Mouse (Mus musculus) cerebellum, adult 8-10 months (tissue): ENCODE results near the gene Stk36.

ENCODE experiments used
- DNase-seq: peaks from one replicate; pipeline ENCODE4 v3.0.0; 2022

Stk36 gene

DNA sequence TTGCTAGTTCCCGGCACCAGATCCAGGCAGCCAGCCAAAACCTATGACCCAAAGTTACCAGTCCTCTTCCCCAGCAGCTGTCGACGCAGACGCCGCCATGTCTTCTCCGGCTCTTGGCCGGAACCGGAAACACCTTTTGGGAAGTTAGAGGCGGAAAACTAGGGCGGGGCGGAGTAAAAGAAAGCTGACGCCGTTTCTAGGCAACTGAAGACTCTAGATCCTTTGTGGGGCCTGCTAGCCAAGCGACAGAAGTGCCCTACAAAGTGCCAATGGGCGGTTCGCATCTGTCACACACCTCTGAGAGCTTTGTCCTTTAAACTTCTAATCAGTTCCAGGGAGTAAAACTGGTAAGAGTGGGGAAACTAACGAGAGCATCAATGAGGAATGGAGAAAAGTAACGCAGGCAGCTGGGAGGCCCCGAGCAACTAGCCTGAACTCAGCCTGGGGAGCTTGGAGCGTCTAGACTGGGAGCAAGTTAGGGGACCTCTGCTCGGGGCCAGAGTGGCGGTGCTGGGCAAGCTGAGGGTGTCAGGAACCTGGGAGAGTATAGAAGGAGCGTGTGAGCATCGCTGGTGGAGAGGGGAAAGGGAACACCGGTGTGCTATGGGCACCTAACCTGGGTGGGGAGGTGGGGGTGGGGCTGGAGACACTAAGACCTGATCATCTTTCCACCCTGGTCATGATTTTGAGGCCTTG is at the start of gene Stk36, which contains the start of gene Rnf25:
Gene Stk36, plus strand, starts transcription at position 179 of the 696 bp plus-strand sequence.
Gene Rnf25, minus strand, starts transcription at position 131 of the 696 bp plus-strand sequence.
- DNase-seq, result peak; percentile 75

DNA sequence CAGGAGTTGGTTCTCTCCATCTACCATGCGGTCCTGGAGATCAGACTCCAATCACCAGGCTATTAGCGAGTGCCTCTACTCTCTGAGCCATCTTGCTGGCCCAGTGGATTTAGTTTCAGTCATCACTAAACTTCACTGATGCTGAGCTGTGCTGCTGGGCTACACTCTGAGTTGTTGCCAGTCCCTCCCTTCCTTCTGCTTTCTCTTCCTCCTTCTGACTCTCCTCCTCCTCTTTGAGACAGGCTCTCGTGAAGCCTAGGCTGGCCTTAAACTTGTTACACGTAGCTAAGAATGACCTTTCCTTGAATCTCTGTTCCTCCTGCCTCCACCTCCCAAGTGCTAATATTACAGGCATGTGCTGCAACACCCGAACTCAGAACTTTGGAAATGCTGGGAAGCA is 42.2 kb upstream of the Stk36 start:
- no peak for DNase-seq

DNA sequence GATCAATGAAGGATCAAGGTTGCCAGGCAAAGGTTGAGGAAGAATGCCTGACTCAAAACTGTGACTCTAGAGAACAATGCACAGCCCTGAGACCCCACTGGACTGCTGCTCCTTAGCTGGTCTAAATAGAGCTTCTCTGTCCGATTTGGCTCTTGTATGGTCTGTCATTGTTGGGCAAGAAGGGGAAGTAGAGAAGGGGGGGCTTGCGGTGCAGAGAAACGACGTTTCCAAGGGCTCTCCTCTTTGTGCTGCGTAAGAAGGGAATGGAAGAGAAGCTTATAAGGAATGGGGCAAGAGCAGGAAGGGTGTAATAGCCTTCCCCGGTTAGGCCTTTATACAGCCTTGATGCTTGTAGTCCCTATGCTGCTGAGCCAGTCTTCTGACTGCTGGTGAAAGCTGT is 35.4 kb upstream of the Stk36 start:
- no peak for DNase-seq

DNA sequence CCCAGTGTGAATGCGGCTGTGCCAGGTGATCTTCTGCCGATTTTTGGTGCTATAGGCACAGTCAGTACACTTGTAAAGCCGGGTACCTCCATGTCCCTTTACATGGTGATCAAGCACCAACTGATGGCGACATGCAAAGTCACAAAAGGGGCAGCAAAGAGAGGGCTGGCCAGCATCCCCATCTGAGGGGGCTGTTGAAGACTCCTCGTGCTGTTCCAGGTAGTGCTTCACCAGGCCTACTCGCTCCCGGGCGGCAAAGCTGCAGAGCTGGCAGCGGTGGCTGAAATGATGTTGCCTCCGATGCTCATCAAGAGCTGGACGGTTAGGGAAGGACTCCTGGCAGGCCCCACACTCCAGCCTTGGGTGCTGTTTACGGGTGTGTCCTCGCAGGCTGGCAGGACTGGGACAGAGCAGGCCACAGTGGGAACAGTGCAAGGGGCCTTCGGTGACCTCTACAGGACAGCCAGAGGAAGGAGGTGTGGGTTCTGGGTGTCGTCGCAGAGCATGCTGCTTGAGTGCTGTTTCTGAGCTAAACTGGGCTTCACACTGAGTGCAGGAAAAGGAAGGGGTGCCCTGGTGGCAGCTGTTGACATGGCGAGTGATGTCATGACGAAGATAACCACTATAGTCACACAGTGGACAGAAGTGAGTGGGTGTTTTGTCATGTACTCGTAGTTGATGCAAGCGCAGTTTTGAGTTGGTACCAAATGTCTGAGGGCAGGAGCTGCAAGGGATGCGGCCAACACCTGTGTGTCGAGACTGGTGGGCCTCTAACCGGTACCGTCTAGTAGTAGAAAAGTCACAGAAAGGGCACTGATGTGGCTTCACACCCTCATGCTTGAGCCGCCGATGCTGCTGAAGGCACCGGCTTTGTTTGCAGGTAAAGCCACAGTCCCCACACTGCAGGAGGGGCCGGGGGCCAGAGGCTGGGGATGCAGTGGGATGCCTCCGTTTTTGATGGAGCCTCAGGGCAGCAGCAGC is 31.2 kb upstream of the Stk36 start:
- DNase-seq, result no peak

- DNase-seq, result no peak
These were observed 18.6 kb upstream of the Stk36 start for GRCm38 (mm10) chr1:74582621-74583020.

GRCm38 (mm10) chr1:74584616-74585398 is 16.4 kb upstream of the Stk36 start:
- no peak for DNase-seq

GRCm38 (mm10) chr1:74587233-74587772 is 13.9 kb upstream of the Stk36 start:
- DNase-seq, result no peak

GRCm38 (mm10) chr1:74587773-74588445 is 13.3 kb upstream of the Stk36 start, which contains the start of the genes Zfp142 and Bcs1l:
Gene Zfp142, minus strand, starts transcription at chr1:74588246.
Gene Bcs1l, plus strand, starts transcription at chr1:74588289.
- DNase-seq, result peak; percentile 98

DNA sequence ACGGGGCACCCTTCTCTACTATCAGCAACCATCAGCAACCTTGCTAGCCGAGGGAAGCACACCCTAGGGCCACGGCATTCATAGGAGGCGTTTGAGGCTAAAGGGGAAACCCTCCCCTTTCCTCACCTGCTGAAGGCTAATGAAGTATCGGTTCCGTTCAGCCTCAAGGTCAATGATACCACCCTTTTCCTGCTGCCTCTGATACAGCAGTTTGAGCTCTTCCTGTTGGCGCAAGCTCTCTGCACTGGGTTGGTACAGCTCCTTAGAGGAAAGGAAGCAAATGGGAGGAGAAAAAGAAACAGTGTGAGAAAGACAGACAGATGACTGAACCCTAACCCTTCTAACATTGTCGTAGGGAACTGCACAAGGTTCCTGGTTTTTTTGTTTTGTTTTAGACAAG is 6.8 kb upstream of the Stk36 start:
- DNase-seq, result no peak

- no peak for DNase-seq
These were observed 561 bp upstream of the Stk36 start for GRCm38 (mm10) chr1:74600501-74601266.

DNA sequence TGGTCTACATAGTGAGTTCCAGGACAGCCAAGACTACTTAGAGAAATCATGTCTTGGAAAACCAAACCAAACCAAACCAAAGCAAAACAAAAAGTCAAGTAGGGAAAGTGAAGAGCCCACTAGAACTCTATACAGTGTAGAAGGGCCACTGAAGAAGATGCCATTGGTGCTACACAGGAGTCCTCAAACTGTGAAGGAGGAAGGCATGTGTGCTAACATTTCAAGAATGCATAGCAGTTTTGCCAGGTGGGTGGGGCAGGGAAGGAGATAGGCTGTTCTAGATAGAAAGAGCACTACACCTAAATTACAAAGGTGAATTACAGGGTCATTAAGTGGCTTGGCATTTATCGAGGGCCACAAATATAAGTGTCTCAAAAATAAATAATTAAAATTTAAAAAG is 22.9 kb downstream of the Stk36 start:
- DNase-seq, result no peak

GRCm38 (mm10) chr1:74626076-74626475 is 24.8 kb downstream of the Stk36 start:
- DNase-seq, result no peak

GRCm38 (mm10) chr1:74628001-74628400 is 26.8 kb downstream of the Stk36 start:
- DNase-seq, result no peak

DNA sequence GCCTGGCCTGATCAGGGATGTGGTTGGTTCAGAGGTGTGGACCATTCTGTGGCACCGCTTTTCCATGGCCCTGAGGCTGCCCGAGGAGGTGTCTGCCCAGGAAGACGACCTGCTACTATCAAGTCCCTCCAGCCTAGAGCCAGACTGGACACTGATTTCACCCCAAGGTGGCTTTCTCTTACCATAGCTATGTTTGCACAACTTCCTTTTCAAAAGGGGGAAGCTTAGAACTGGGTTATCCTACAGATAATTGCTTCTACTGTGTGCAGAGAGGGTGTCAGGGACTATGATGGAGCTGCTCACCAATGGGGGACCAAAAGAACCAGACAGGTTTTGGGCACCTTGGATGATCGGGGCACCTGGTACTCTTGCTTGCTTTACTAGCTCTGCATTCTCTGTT is 31.5 kb downstream of the Stk36 start:
- DNase-seq, result no peak

DNA sequence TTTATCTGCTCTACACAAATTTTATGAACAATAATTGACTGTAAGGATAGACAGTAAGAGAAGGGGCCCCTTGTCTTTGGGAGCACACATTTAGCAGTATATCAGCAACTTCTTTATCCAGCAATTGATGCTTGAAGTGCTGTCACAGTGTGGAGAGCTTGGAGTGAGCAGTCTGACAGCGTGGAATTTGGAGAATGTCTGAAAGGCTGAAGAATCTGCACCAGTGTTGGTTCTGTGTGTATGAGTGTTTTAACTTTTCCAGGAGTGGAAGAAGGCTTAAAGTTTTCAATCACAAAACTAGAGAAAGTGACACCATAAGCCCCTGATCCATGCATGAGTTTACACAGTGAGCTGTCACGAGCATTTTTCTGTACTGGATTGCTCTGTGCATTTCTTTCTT is 42.3 kb downstream of the Stk36 start:
- DNase-seq, result no peak

DNA sequence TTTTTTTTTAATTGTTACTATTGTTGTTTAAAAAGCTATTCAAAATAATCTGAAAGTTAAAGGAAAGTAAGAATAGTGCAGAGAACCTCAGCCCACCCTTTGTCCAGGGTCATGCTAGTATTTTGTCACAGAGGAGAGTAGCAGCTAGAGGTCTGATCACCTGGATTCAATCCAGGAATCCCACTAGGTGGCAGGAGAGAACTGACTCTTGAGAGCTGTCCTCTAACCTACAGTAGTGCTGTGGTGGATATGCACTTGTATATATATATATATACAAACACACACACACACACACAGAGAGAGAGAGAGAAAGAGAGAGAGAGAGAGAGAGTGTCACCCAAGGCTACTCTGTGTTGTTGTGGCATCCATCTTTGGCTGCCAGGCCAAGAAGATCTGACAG is 42.7 kb downstream of the Stk36 start:
- no peak for DNase-seq

- DNase-seq, result peak; percentile 93
These were observed 60.4 kb downstream of the Stk36 start, which contains the start of gene Ttll4 for GRCm38 (mm10) chr1:74661448-74662195. Gene Ttll4, plus strand, starts transcription at chr1:74661745.

GRCm38 (mm10) chr1:74662253-74662865 is 61.1 kb downstream of the Stk36 start:
- no peak for DNase-seq

DNA sequence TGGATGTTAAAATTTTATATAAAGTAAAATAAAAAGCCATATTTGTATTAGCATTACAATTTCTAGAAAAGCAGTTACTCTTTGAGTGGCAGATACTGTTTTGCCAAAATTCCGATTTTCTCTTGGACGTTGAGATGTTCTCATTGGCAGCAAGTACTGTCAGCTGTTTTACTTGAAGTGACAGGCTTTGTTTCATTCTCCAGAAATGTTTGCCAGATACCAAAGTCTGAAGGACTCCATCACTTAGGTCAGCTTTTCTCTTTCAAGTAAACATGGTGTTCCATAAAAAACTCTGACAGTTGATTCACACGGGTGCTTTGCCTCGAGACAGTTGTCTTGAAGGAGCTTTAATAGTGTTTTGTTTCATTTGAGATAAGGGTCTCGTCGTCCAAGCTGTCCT is 63.9 kb downstream of the Stk36 start:
- no peak for DNase-seq

DNA sequence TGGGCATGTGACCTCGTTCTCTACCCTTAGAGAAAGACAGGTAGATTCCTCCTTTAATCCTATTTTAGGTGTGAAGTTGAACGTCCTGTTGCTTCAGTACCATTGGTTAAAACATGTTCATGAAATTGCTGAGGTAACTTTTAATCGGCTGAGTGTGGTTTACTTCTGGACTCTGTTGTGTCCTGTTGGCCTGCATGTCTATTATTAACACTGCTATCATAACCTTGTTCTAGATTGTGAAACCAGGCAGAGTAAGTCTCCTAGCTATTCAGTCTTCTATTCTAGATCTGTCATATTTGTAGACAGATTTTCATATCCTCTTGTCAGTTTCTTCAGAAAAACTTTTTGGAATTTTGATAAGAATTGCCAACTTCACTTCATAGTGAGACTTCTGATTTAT is 67.1 kb downstream of the Stk36 start:
- DNase-seq, result no peak
